Mouse (Mus musculus) cortical plate, adult 2 months (tissue): Measurements from ENCODE around the gene Dusp15.

Experiments
- CTCF ChIP-seq: fragments of 200-500 bp; IDR thresholded peaks from 2 replicates; pipeline ENCODE4 v1.5.1; 2011; ENCODE audit warnings: mild to moderate bottlenecking, control low read depth, low read length; ENCODE audit not compliant: insufficient read depth; ENCODE audit errors: extremely low read depth
- POLR2A ChIP-seq: fragments of 200-500 bp; IDR thresholded peaks from 2 replicates; pipeline ENCODE4 v1.6.1; 2011; ENCODE audit warnings: mild to moderate bottlenecking, low read length, control low read depth; ENCODE audit not compliant: insufficient read depth; ENCODE audit errors: extremely low read depth

GRCm38 (mm10) chr2:152922376-152922775 is 29.1 kb downstream of the Dusp15 start:
- TF ChIP-seq CTCF: no peak
- TF ChIP-seq POLR2A: no peak
